ENCODE assay signal across 10 mouse cellular contexts in the genomic region with DNA sequence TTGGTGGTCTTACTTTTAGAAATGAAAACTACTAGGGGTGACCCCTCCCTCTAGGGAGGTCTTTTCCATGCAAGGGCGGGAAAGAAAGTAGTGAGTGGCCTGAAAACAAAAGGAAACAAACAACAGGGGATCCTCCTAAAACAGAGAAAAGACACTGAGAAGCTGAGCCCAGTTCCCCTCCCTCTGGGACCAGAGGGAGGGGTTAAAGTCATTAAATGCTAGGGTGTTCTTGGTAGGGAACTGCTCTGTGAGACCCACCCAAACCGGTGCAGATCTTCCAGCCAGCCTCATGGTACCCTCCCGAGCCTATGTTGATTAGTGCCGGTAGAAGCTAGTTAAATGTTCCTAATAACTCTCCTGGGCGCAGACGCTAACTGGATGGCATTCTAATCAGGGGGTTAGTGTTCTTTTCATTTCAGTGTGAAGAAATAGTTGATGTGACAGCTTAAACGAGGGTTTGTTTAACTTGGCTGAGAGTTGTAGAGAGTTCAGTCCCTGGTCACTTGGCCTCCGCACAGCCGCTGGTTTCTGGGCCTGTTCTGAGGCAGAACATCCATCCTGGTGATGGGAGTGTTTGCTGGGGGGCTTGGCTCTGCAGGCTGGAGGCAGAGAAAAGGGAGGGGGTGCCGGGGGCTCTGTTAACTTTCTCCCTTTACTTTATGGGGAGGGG. TPM values are rescaled to one million over a fixed set of nuclear protein-coding genes. Genes with fewer than 3 reads are reported as not detected.
A peak's percentile ranks its signal among the peaks of the same experiment; 100 is the strongest.
DNase-seq lines count a peak whose midpoint lies in the region; ATAC-seq lines count a peak whose summit lies in the region.
"Had no signal": no experiment of that assay in that cellular context is flagged by ENCODE, and none has a peak within 500 bp of the region (broad histone marks: within the 10 kb centered on the region; RNA-seq: fewer than 3 reads in every experiment).

No protein-coding gene starts in this region.

- H3K27me3 ChIP-seq in hindbrain, embryonic 16.5 days (replicated peaks; ENCODE audit: control insufficient read depth, insufficient read depth, low read length) = no peaks in the 10 kb centered on the region
- H3K27me3 ChIP-seq in hindbrain, embryonic 11.5 days (ENCODE audit: control insufficient read depth, insufficient read depth, low read length) = no peaks in the 10 kb centered on the region
- H3K27me3 ChIP-seq in liver, embryonic 15.5 days = no peaks in the 10 kb centered on the region

- H3K4me2 ChIP-seq in hindbrain, embryonic 16.5 days (ENCODE audit: low read length) = no peak overlapping the region
- no peak overlapping the region for H3K4me2 ChIP-seq in hindbrain, embryonic 11.5 days (replicated peaks; ENCODE audit: low read depth, low read length)
- H3K4me2 ChIP-seq in liver, embryonic 15.5 days = peak overlapping the region; percentile 35
- H3K4me2 ChIP-seq: forebrain, embryonic 13.5 days had no signal

- no peaks in the 10 kb centered on the region for H3K36me3 ChIP-seq in hindbrain, embryonic 16.5 days (ENCODE audit: control insufficient read depth, insufficient read depth, low read length)
- H3K36me3 ChIP-seq in hindbrain, embryonic 11.5 days (ENCODE audit: control insufficient read depth, insufficient read depth, low read length) = no peaks in the 10 kb centered on the region
- no peaks in the 10 kb centered on the region for H3K36me3 ChIP-seq in liver, embryonic 15.5 days (replicated peaks)

- no peak for DNase-seq in hindbrain, embryonic 11.5 days (ENCODE audit: low spot score)
- DNase-seq in ES-CJ7 (ENCODE audit: low read depth, low spot score) (peak; percentile 90), adipocyte (ENCODE audit: low spot score) (peak; percentile 79)
- DNase-seq in layer of hippocampus, adult 9-10 months (ENCODE audit: low spot score) = no peak
- no peak for DNase-seq in cerebellum, postnatal 14 days
- DNase-seq: cerebellum, postnatal 36 days had no signal

- H3K9ac ChIP-seq in hindbrain, embryonic 16.5 days (ENCODE audit: low read depth, low read length) = no peak overlapping the region
- H3K9ac ChIP-seq in hindbrain, embryonic 11.5 days (ENCODE audit: low read depth, low read length) = no peak overlapping the region
- no peak overlapping the region for H3K9ac ChIP-seq in liver, embryonic 15.5 days
- H3K9ac ChIP-seq: forebrain, embryonic 13.5 days had no signal

- WGBS in hindbrain, embryonic 16.5 days = 17% methylated on average over 10 of the region's 10 CpGs
- 21% methylated on average over 10 of the region's 10 CpGs for WGBS in hindbrain, embryonic 11.5 days
- WGBS in liver, embryonic 15.5 days (ENCODE audit: insufficient replicate concordance) = 52% methylated on average over 10 of the region's 10 CpGs

- H3K4me1 ChIP-seq in hindbrain, embryonic 16.5 days (ENCODE audit: control insufficient read depth, insufficient read depth, low read depth, low read length) = no peaks in the 10 kb centered on the region
- H3K4me1 ChIP-seq in hindbrain, embryonic 11.5 days (replicated peaks; ENCODE audit: control insufficient read depth, insufficient read depth, low read length) = no peaks in the 10 kb centered on the region
- H3K4me1 ChIP-seq in liver, embryonic 15.5 days (replicated peaks) = peaks cover 26% of the 10 kb centered on the region

- H3K4me3 ChIP-seq in hindbrain, embryonic 16.5 days (ENCODE audit: low read length) = no peak overlapping the region
- H3K4me3 ChIP-seq in hindbrain, embryonic 11.5 days (ENCODE audit: low read depth, low read length) = no peak overlapping the region
- no peak overlapping the region for H3K4me3 ChIP-seq in liver, embryonic 15.5 days (replicated peaks)
- H3K4me3 ChIP-seq: forebrain, embryonic 13.5 days had no signal

- ATAC-seq in hindbrain, embryonic 16.5 days = peak; percentile 34; the same call in 1 of the 2 replicates
- no peak for ATAC-seq in hindbrain, embryonic 11.5 days (ENCODE audit: low FRiP score)
- ATAC-seq in liver, embryonic 15.5 days (ENCODE audit: insufficient read depth) = peak; percentile 19; the same call in 1 of the 2 replicates
- ATAC-seq: forebrain, embryonic 13.5 days had no signal

- H3K27ac ChIP-seq in hindbrain, embryonic 16.5 days (ENCODE audit: low read depth, low read length) = no peak overlapping the region
- H3K27ac ChIP-seq in hindbrain, embryonic 11.5 days (ENCODE audit: low read depth, low read length) = no peak overlapping the region
- H3K27ac ChIP-seq in liver, embryonic 15.5 days (replicated peaks) = peak overlapping the region; percentile 38; the same call in 1 of the 2 replicates
- H3K27ac ChIP-seq: forebrain, embryonic 13.5 days; macrophage had no signal

- no peaks in the 10 kb centered on the region for H3K9me3 ChIP-seq in hindbrain, embryonic 16.5 days (ENCODE audit: control insufficient read depth, low read length)
- no peaks in the 10 kb centered on the region for H3K9me3 ChIP-seq in hindbrain, embryonic 11.5 days (ENCODE audit: control insufficient read depth, low read length)
- H3K9me3 ChIP-seq in liver, embryonic 15.5 days (replicated peaks) = no peaks in the 10 kb centered on the region
- H3K9me3 ChIP-seq: forebrain, embryonic 13.5 days had no signal

RNA-seq across cellular contexts. Expression of gene Srsf3, which starts 7.4 kb away (rescaled TPM):
- 356 and 408 TPM in 2 replicates for polyA plus RNA-seq in hindbrain, embryonic 16.5 days (2015; fragmentation: Nextera tagmentation; extraction: Ambion mirVana)
- 847 and 854 TPM in 2 replicates for polyA plus RNA-seq in hindbrain, embryonic 11.5 days (2014; fragmentation: Nextera tagmentation; extraction: Ambion mirVana)
- polyA plus RNA-seq in liver, embryonic 15.5 days (2015; fragmentation: Nextera tagmentation; extraction: Ambion mirVana) = 204 and 215 TPM in 2 replicates

RNA-seq across cellular contexts. Expression of gene Stk38, which starts 17.2 kb away (rescaled TPM):
- polyA plus RNA-seq in hindbrain, embryonic 16.5 days (2015; fragmentation: Nextera tagmentation; extraction: Ambion mirVana) = 71.8 and 89.7 TPM in 2 replicates
- 141 and 151 TPM in 2 replicates for polyA plus RNA-seq in hindbrain, embryonic 11.5 days (2014; fragmentation: Nextera tagmentation; extraction: Ambion mirVana)
- polyA plus RNA-seq in liver, embryonic 15.5 days (2015; fragmentation: Nextera tagmentation; extraction: Ambion mirVana) = 41.7 and 46.7 TPM in 2 replicates

Comparison
In these comparisons a context has a peak if more than half of its experiments do, and no peak if none do; other contexts are left out.
1. DNase-seq: peak in ES-CJ7 (single experiment) and adipocyte (single experiment); none in hindbrain, embryonic 11.5 days (single experiment), layer of hippocampus, adult 9-10 months (single experiment) and cerebellum, postnatal 14 days (0 of 2).